ENCODE assay signal across 16 mouse cellular contexts in genomic region chr6:101319374-101319967, GRCm38 (mm10). TPM values are rescaled to one million over a fixed set of nuclear protein-coding genes. Genes with fewer than 3 reads are reported as not detected.
A peak's percentile ranks its signal among the peaks of the same experiment; 100 is the strongest.
DNase-seq lines count a peak whose midpoint lies in the region; ATAC-seq and TF ChIP-seq lines count a peak whose summit lies in the region.
"Had no signal": no experiment of that assay in that cellular context is flagged by ENCODE, and none has a peak within 500 bp of the region (broad histone marks: within the 10 kb centered on the region; RNA-seq: fewer than 3 reads in every experiment).

No protein-coding gene starts in this region.

- H3K79me2 ChIP-seq in heart, adult 2 months (replicated peaks; ENCODE audit: control insufficient read depth, insufficient read depth, low read length) = peaks cover 2% of the 10 kb centered on the region; the same call in 1 of the 2 replicates

- H3K27me3 ChIP-seq in heart, adult 2 months (ENCODE audit: control insufficient read depth, insufficient read depth, low read length) = no peaks in the 10 kb centered on the region
- H3K27me3 ChIP-seq in stomach, embryonic 16.5 days (ENCODE audit: control insufficient read depth, insufficient read depth, low read length) = no peaks in the 10 kb centered on the region

- TF ChIP-seq EP300 in heart, adult 2 months (IDR thresholded peaks at IDR 0.05; ENCODE audit: insufficient read depth, low read depth, low read length) = no peak

- no peak for DNase-seq in heart, adult 2 months
- no peak for DNase-seq in heart, adult 8-10 months (ENCODE audit: low spot score)
- no peak for DNase-seq in layer of hippocampus, adult 2 months (ENCODE audit: low spot score in 2 of 2)
- DNase-seq in layer of hippocampus, postnatal 14 days (ENCODE audit: low spot score in 2 of 2) = no peak
- no peak for DNase-seq in right cerebral cortex, adult 2 months (ENCODE audit: low spot score in 2 of 2)
- DNase-seq: adrenal gland, postnatal 36 days; cerebellum, adult 11 months; kidney, adult 11 months; left cerebral cortex, postnatal 4 days; lung, adult 18-20 months; thymus, adult 18-20 months had no signal

- ATAC-seq in stomach, embryonic 16.5 days (ENCODE audit: insufficient read depth, low FRiP score) = no peak

- WGBS in heart, adult 2 months = 52% methylated on average over 7 of the region's 7 CpGs
- 58% methylated on average over 7 of the region's 7 CpGs for WGBS in stomach, embryonic 16.5 days

- H3K36me3 ChIP-seq in heart, adult 2 months (ENCODE audit: control insufficient read depth, insufficient read depth, low read length) = no peaks in the 10 kb centered on the region; the same call in 1 of the 2 replicates
- no peaks in the 10 kb centered on the region for H3K36me3 ChIP-seq in stomach, embryonic 16.5 days (ENCODE audit: control insufficient read depth, insufficient read depth, low read length)
- H3K36me3 ChIP-seq: G1E; midbrain, embryonic 10.5 days had no signal

- no peak for TF ChIP-seq CTCF in heart, adult 2 months (IDR thresholded peaks at IDR 0.05)
- no peak for TF ChIP-seq CTCF in layer of hippocampus, adult 2 months (conservative IDR thresholded peaks at IDR 0.05)
- TF ChIP-seq CTCF in embryonic fibroblast, embryonic 13.5 days (IDR thresholded peaks at IDR 0.05; ENCODE audit: borderline replicate concordance, insufficient read depth, low read length) = no peak

- peak overlapping the region; percentile 65 for H3K27ac ChIP-seq in heart, adult 2 months
- peak overlapping the region; percentile 36; the same call in 1 of the 2 replicates for H3K27ac ChIP-seq in layer of hippocampus, adult 2 months
- H3K27ac ChIP-seq in embryonic fibroblast, embryonic 13.5 days (ENCODE audit: insufficient read depth, low read length) = peak overlapping the region; percentile 16
- peak overlapping the region; percentile 73 for H3K27ac ChIP-seq in stomach, embryonic 16.5 days (ENCODE audit: low read length)

- no peak overlapping the region for H3K4me3 ChIP-seq in heart, adult 2 months
- H3K4me3 ChIP-seq in layer of hippocampus, adult 2 months = no peak overlapping the region
- H3K4me3 ChIP-seq in embryonic fibroblast, embryonic 13.5 days (ENCODE audit: insufficient read depth, low read length) = no peak overlapping the region
- H3K4me3 ChIP-seq in stomach, embryonic 16.5 days (replicated peaks; ENCODE audit: low read length) = no peak overlapping the region
- H3K4me3 ChIP-seq: midbrain, embryonic 10.5 days had no signal

- no peak overlapping the region for H3K4me2 ChIP-seq in stomach, embryonic 16.5 days (ENCODE audit: low read depth, low read length)

- no peaks in the 10 kb centered on the region for H3K9me3 ChIP-seq in stomach, embryonic 16.5 days (replicated peaks; ENCODE audit: control insufficient read depth, low read length)
- H3K9me3 ChIP-seq: midbrain, embryonic 10.5 days had no signal

- H3K9ac ChIP-seq in heart, adult 2 months (ENCODE audit: low read depth, low read length) = no peak overlapping the region
- H3K9ac ChIP-seq in stomach, embryonic 16.5 days (ENCODE audit: low read length) = no peak overlapping the region

- intact Hi-C loops in heart, adult 2 months (cut with DNase I) = no loop called here

- peaks cover 5% of the 10 kb centered on the region; the same call in 1 of the 2 replicates for H3K4me1 ChIP-seq in heart, adult 2 months (ENCODE audit: control insufficient read depth, insufficient read depth, low read length)
- peaks cover 12% of the 10 kb centered on the region for H3K4me1 ChIP-seq in embryonic fibroblast, embryonic 13.5 days (ENCODE audit: control insufficient read depth, insufficient read depth, low read length)
- peaks cover 18% of the 10 kb centered on the region for H3K4me1 ChIP-seq in stomach, embryonic 16.5 days (ENCODE audit: control insufficient read depth, insufficient read depth, low read length)

- TF ChIP-seq POLR2A in heart, adult 2 months (IDR thresholded peaks at IDR 0.05; ENCODE audit: insufficient read depth, low read depth, low read length) = no peak
- TF ChIP-seq POLR2A in embryonic fibroblast, embryonic 13.5 days (IDR thresholded peaks at IDR 0.05; ENCODE audit: low read depth, low read length) = no peak

RNA-seq across cellular contexts. Expression of gene Pdzrn3, which starts 58.2 kb away (rescaled TPM):
- 10 to 100 TPM; 28.7 to 32.2 TPM for total RNA-seq in heart, adult 2 months (2021)
- 19.3 and 21.8 TPM in 2 replicates for polyA plus RNA-seq in heart, adult 2 months (2012; rRNA removed)
- 10 to 100 TPM; 25.9 to 30.4 (median 28.3) TPM for total RNA-seq in heart, adult 8-10 months (2022)
- 1 to 10 TPM; 7.1 to 8.4 TPM for total RNA-seq in layer of hippocampus, adult 2 months (2021)
- 10 to 100 TPM; 10.5 to 10.7 TPM for total RNA-seq in layer of hippocampus, postnatal 14 days (2021)
- 65.4 and 67.9 TPM in 2 replicates for polyA plus RNA-seq in embryonic fibroblast, embryonic 13.5 days (2011; ENCODE audit: insufficient read length, low read depth, missing spikeins)
- polyA plus RNA-seq in stomach, embryonic 16.5 days (2015; fragmentation: Nextera tagmentation; extraction: Ambion mirVana) = 8.3 and 9.1 TPM in 2 replicates
- total RNA-seq: hematopoietic stem cell, adult 5-6 weeks had no signal
- polyA plus RNA-seq: G1E had no signal

Comparison
In these comparisons a context has a peak if more than half of its experiments do, and no peak if none do; other contexts are left out.
1. H3K27ac ChIP-seq: peak in every context shown above with its lines; median percentile 73 in stomach, embryonic 16.5 days; 65 in heart, adult 2 months; 36 in layer of hippocampus, adult 2 months; 16 in embryonic fibroblast, embryonic 13.5 days.